Mouse (Mus musculus): ENCODE results near the gene Frmd6.

Frmd6 gene

GRCm38 (mm10) chr12:70855678-70856077, 30.4 kb downstream of the Frmd6 start:
- DNase-seq: no peak

GRCm38 (mm10) chr12:70856776-70857175, 31.5 kb downstream of the Frmd6 start:
- no peak for DNase-seq

- no peak for DNase-seq
These were observed 38.0 kb downstream of the Frmd6 start for GRCm38 (mm10) chr12:70863281-70863680.

- no peak for DNase-seq
These were observed 42.5 kb downstream of the Frmd6 start for GRCm38 (mm10) chr12:70867780-70868179.

- DNase-seq: no peak
These were observed 43.1 kb downstream of the Frmd6 start for GRCm38 (mm10) chr12:70868190-70868987.

- DNase-seq: no peak
These were observed 43.6 kb downstream of the Frmd6 start for GRCm38 (mm10) chr12:70868988-70869291.

GRCm38 (mm10) chr12:70873544-70873943, 48.2 kb downstream of the Frmd6 start:
- DNase-seq: no peak

- DNase-seq: no peak
These were observed 51.1 kb downstream of the Frmd6 start for GRCm38 (mm10) chr12:70876270-70876998.

- DNase-seq: peak; percentile 22
These were observed 52.8 kb downstream of the Frmd6 start for GRCm38 (mm10) chr12:70877926-70878710.

GRCm38 (mm10) chr12:70880396-70880975, 55.2 kb downstream of the Frmd6 start:
- DNase-seq: no peak

GRCm38 (mm10) chr12:70881340-70881739, 56.0 kb downstream of the Frmd6 start:
- DNase-seq: peak; percentile 70

- peak; percentile 22 for DNase-seq
These were observed 56.5 kb downstream of the Frmd6 start for GRCm38 (mm10) chr12:70881854-70882253.

- DNase-seq: no peak
These were observed 57.8 kb downstream of the Frmd6 start for GRCm38 (mm10) chr12:70883141-70883540.

- DNase-seq: no peak
These were observed 58.8 kb downstream of the Frmd6 start for GRCm38 (mm10) chr12:70884113-70884512.

GRCm38 (mm10) chr12:70884973-70885372, 59.7 kb downstream of the Frmd6 start:
- DNase-seq: no peak

- no peak for DNase-seq
These were observed 60.3 kb downstream of the Frmd6 start for GRCm38 (mm10) chr12:70885576-70885975.

GRCm38 (mm10) chr12:70890405-70890804, 65.1 kb downstream of the Frmd6 start:
- no peak for DNase-seq

- no peak for DNase-seq
These were observed 65.7 kb downstream of the Frmd6 start for GRCm38 (mm10) chr12:70890874-70891470.

GRCm38 (mm10) chr12:70895275-70895674, 70.0 kb downstream of the Frmd6 start:
- no peak for DNase-seq

GRCm38 (mm10) chr12:70896068-70896467, 70.8 kb downstream of the Frmd6 start:
- no peak for DNase-seq

GRCm38 (mm10) chr12:70897434-70897833, 72.1 kb downstream of the Frmd6 start:
- DNase-seq: peak; percentile 31

GRCm38 (mm10) chr12:70898450-70898849, 73.1 kb downstream of the Frmd6 start:
- no peak for DNase-seq

GRCm38 (mm10) chr12:70904471-70904870, 79.2 kb downstream of the Frmd6 start:
- DNase-seq: no peak

Data from lung, postnatal 14 days (tissue).